Mouse (Mus musculus): ENCODE data around the gene Ros1.

- no peak for TF ChIP-seq CTCF (IDR thresholded peaks at IDR 0.05; ENCODE audit: low read depth, low read length)
- no peak for TF ChIP-seq POLR2A (IDR thresholded peaks at IDR 0.05; ENCODE audit: borderline replicate concordance, low read depth, low read length)
Measured at GRCm38 (mm10) chr10:52086681-52087080, 108.4 kb downstream of the Ros1 start.

Data from bone marrow macrophage, adult 2 months (primary cell).